In genomic region chr8:48141023-48141422, GRCm38 (mm10) we compare ENCODE assay signal across 18 mouse cellular contexts. TPM values are rescaled to one million over a fixed set of nuclear protein-coding genes. Genes with fewer than 3 reads are reported as not detected.
DNase-seq lines count a peak whose midpoint lies in the region; ATAC-seq lines count a peak whose summit lies in the region.
"Had no signal": no experiment of that assay in that cellular context is flagged by ENCODE, and none has a peak within 500 bp of the region (broad histone marks: within the 10 kb centered on the region; RNA-seq: fewer than 3 reads in every experiment).

No protein-coding gene starts in this region.

- H3K4me1 ChIP-seq in hindbrain, embryonic 13.5 days (replicated peaks) = peaks cover 36% of the 10 kb centered on the region
- H3K4me1 ChIP-seq in hindbrain, embryonic 11.5 days (replicated peaks; ENCODE audit: control insufficient read depth, insufficient read depth, low read length) = no peaks in the 10 kb centered on the region
- H3K4me1 ChIP-seq in midbrain, embryonic 16.5 days (ENCODE audit: control insufficient read depth, insufficient read depth, low read length) = peaks cover 12% of the 10 kb centered on the region
- H3K4me1 ChIP-seq in midbrain, embryonic 15.5 days = peaks cover 16% of the 10 kb centered on the region
- H3K4me1 ChIP-seq: heart, embryonic 12.5 days; liver, embryonic 13.5 days had no signal

- H3K9me3 ChIP-seq in hindbrain, embryonic 13.5 days = no peaks in the 10 kb centered on the region; the same call in 1 of the 2 replicates
- H3K9me3 ChIP-seq in hindbrain, embryonic 11.5 days (ENCODE audit: control insufficient read depth, low read length) = no peaks in the 10 kb centered on the region
- H3K9me3 ChIP-seq in midbrain, embryonic 16.5 days (replicated peaks; ENCODE audit: control insufficient read depth, low read length, poor library complexity, severe bottlenecking) = no peaks in the 10 kb centered on the region
- H3K9me3 ChIP-seq in midbrain, embryonic 15.5 days = no peaks in the 10 kb centered on the region
- H3K9me3 ChIP-seq: kidney, embryonic 15.5 days; liver, embryonic 13.5 days had no signal

- peak; percentile 26 for ATAC-seq in hindbrain, embryonic 13.5 days (ENCODE audit: low FRiP score)
- no peak for ATAC-seq in hindbrain, embryonic 11.5 days (ENCODE audit: low FRiP score)
- 0 out of 2 replicates have a peak, but pooled peaks have one; percentile 11 for ATAC-seq in midbrain, embryonic 16.5 days
- ATAC-seq in midbrain, embryonic 15.5 days (replicated peaks) = no peak
- ATAC-seq: intestine, embryonic 16.5 days; lung, postnatal 0 days had no signal

- peak; percentile 51 to 74 for DNase-seq in cerebellum, postnatal 10 days
- no peak for DNase-seq in cerebellum, adult 9-10 months
- no peak for DNase-seq in hindbrain, embryonic 11.5 days (ENCODE audit: low spot score)
- no peak for DNase-seq in embryo, embryonic 10 days (ENCODE audit: low spot score)
- DNase-seq: liver, embryonic 13.5 days; retina, postnatal 1 day; right cerebral cortex, postnatal 4 days; thymus, postnatal 14 days had no signal

- WGBS in hindbrain, embryonic 13.5 days = 66% methylated on average over 5 of the region's 5 CpGs
- WGBS in hindbrain, embryonic 11.5 days = 83% methylated on average over 5 of the region's 5 CpGs
- WGBS in midbrain, embryonic 16.5 days = 81% methylated on average over 5 of the region's 5 CpGs
- whole genome bisulfite sequencing in midbrain, embryonic 15.5 days = 89% methylated on average over 5 of the region's 5 CpGs

- H3K36me3 ChIP-seq in hindbrain, embryonic 13.5 days = no peaks in the 10 kb centered on the region
- no peaks in the 10 kb centered on the region for H3K36me3 ChIP-seq in hindbrain, embryonic 11.5 days (ENCODE audit: control insufficient read depth, insufficient read depth, low read length)
- H3K36me3 ChIP-seq in midbrain, embryonic 16.5 days (ENCODE audit: control insufficient read depth, insufficient read depth, low read length) = no peaks in the 10 kb centered on the region
- no peaks in the 10 kb centered on the region for H3K36me3 ChIP-seq in midbrain, embryonic 15.5 days (replicated peaks)

- H3K27me3 ChIP-seq in hindbrain, embryonic 13.5 days = no peaks in the 10 kb centered on the region
- H3K27me3 ChIP-seq in hindbrain, embryonic 11.5 days (ENCODE audit: control insufficient read depth, insufficient read depth, low read length) = no peaks in the 10 kb centered on the region
- no peaks in the 10 kb centered on the region; the same call in 1 of the 2 replicates for H3K27me3 ChIP-seq in midbrain, embryonic 16.5 days (ENCODE audit: control insufficient read depth, insufficient read depth, low read depth, low read length)
- H3K27me3 ChIP-seq in midbrain, embryonic 15.5 days (replicated peaks) = no peaks in the 10 kb centered on the region
- H3K27me3 ChIP-seq: CH12.LX; heart, embryonic 12.5 days; kidney, embryonic 15.5 days; limb, embryonic 12.5 days; liver, embryonic 13.5 days had no signal

- H3K4me2 ChIP-seq in hindbrain, embryonic 13.5 days = no peak overlapping the region
- no peak overlapping the region for H3K4me2 ChIP-seq in hindbrain, embryonic 11.5 days (replicated peaks; ENCODE audit: low read depth, low read length)
- no peak overlapping the region for H3K4me2 ChIP-seq in midbrain, embryonic 16.5 days (ENCODE audit: low read length)
- no peak overlapping the region for H3K4me2 ChIP-seq in midbrain, embryonic 15.5 days
- H3K4me2 ChIP-seq: heart, embryonic 12.5 days; kidney, embryonic 15.5 days; limb, embryonic 12.5 days; liver, embryonic 13.5 days had no signal

- H3K4me3 ChIP-seq in hindbrain, embryonic 13.5 days = no peak overlapping the region
- H3K4me3 ChIP-seq in hindbrain, embryonic 11.5 days (ENCODE audit: low read depth, low read length) = no peak overlapping the region
- no peak overlapping the region for H3K4me3 ChIP-seq in midbrain, embryonic 16.5 days (ENCODE audit: low read depth, low read length)
- H3K4me3 ChIP-seq in midbrain, embryonic 15.5 days = no peak overlapping the region
- H3K4me3 ChIP-seq: heart, embryonic 12.5 days; kidney, embryonic 15.5 days; layer of hippocampus, adult 2 months; limb, embryonic 12.5 days; liver, embryonic 13.5 days had no signal

- no peak overlapping the region for H3K9ac ChIP-seq in hindbrain, embryonic 13.5 days
- H3K9ac ChIP-seq in hindbrain, embryonic 11.5 days (ENCODE audit: low read depth, low read length) = no peak overlapping the region
- H3K9ac ChIP-seq in midbrain, embryonic 16.5 days (ENCODE audit: low read depth, low read length) = no peak overlapping the region
- H3K9ac ChIP-seq in midbrain, embryonic 15.5 days = no peak overlapping the region
- H3K9ac ChIP-seq: heart, embryonic 12.5 days; kidney, embryonic 15.5 days; limb, embryonic 12.5 days; liver, embryonic 13.5 days had no signal

- H3K27ac ChIP-seq in hindbrain, embryonic 13.5 days = no peak overlapping the region
- no peak overlapping the region for H3K27ac ChIP-seq in hindbrain, embryonic 11.5 days (ENCODE audit: low read depth, low read length)
- no peak overlapping the region for H3K27ac ChIP-seq in midbrain, embryonic 16.5 days (ENCODE audit: low read length)
- no peak overlapping the region for H3K27ac ChIP-seq in midbrain, embryonic 15.5 days
- H3K27ac ChIP-seq: kidney, embryonic 15.5 days; layer of hippocampus, adult 2 months; limb, embryonic 12.5 days; liver, embryonic 13.5 days had no signal

RNA-seq across cellular contexts. Expression of gene Dctd, which starts 42.1 kb away (rescaled TPM):
- 8.4 and 9.0 TPM in 2 replicates for polyA plus RNA-seq in hindbrain, embryonic 13.5 days (2015; fragmentation: Nextera tagmentation; extraction: Ambion mirVana)
- 30.8 and 31.4 TPM in 2 replicates for polyA plus RNA-seq in hindbrain, embryonic 11.5 days (2014; fragmentation: Nextera tagmentation; extraction: Ambion mirVana)
- 15.5 and 16.0 TPM in 2 replicates for polyA plus RNA-seq in midbrain, embryonic 16.5 days (2015; fragmentation: Nextera tagmentation; extraction: Ambion mirVana)
- polyA plus RNA-seq in midbrain, embryonic 15.5 days (2015; fragmentation: Nextera tagmentation; extraction: Ambion mirVana) = 11.6 and 11.8 TPM in 2 replicates

Comparison
In these comparisons a context has a peak if more than half of its experiments do, and no peak if none do; other contexts are left out.
1. DNase-seq: peak in cerebellum, postnatal 10 days (2 of 2); none in cerebellum, adult 9-10 months (single experiment), hindbrain, embryonic 11.5 days (single experiment) and embryo, embryonic 10 days (single experiment).
2. ATAC-seq: peak in hindbrain, embryonic 13.5 days (single experiment) and midbrain, embryonic 16.5 days (single experiment); none in hindbrain, embryonic 11.5 days (single experiment) and midbrain, embryonic 15.5 days (single experiment).